Mouse (Mus musculus): ENCODE data around the gene 4931406P16Rik.
"Not testable (repeated sequence)": the region's sequence is repeated elsewhere in the genome, so short reads cannot be mapped to it uniquely, and the experiment has no call there.

Gene 4931406P16Rik

DNA sequence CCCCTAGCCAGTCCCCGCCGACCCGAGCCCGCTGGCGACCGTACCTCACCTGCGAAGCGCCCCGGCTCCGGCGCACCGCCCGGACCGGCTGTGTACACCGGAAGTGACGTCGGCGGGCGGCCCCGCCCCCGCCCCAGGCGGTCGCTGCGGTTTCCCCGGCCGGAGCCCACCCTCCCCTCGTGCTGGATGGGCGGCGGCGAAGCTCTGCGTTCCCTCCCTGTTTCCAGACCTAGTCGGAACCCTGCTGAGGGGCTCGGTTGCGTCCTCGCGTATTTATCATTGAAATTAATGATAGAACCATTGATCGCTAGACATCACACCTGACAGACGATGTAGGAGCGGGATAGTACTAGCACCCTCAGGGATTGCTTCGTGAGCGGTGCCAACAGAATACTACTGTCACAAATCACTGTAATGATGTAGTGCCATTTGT is at the start of gene 4931406P16Rik:
Gene 4931406P16Rik, minus strand, starts transcription at position 109 of the 433 bp plus-strand sequence.
- in situ Hi-C loops (cut with MboI; ENCODE audit: low pct_unique_long_range_greater_than_20kb in 1 of 2, low sequenced_read_pairs in 2 of 2, unreplicated experiment in 1 of 2) = loop anchor here in 1 of 2 experiments (10.0 kb wide), 2 partner anchors 59 to 61 kb away; partner anchors contain the start of gene Gm6096

DNA sequence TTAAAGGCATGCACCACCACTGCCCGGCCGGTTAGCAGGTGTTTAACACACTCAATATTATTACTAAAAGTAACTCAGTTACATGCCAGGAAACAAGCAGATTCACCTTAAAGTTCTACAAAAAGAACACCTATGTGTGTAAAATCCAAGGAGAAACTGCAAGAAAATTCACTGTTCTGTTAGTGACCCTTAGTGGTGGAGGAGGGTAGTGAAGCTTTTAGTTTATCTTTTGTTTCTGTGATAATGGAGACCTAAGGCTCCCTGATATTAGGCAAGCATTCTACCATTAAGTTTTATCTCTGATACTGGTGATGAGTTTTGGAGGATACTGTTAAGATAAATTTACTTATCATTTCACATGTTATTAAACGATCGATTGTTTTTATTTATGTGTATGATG is 42.3 kb upstream of the 4931406P16Rik start:
- in situ Hi-C loops (cut with MboI; ENCODE audit: low pct_unique_long_range_greater_than_20kb in 1 of 2, low sequenced_read_pairs in 2 of 2, unreplicated experiment in 1 of 2) = no loop called here

DNA sequence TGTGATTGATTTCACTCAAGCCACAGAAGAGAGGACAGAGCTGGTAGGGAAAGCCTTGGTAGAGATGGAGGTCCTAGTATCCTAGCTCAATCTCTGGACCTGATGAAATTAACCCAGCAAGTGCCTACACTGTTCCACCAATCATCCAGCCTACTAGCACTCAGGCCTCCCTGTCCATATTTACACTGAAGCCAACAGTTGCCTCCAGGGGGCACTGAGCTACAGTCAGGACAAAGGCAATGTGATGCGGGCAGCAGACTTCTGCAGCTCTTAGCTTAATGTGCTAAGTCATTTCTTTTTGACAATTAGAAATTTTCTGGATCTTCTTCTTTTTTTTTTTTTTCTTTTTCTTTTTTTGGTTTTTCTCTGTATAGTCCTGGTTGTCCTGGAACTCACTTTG is 38.6 kb upstream of the 4931406P16Rik start:
- in situ Hi-C loops (cut with MboI; ENCODE audit: low pct_unique_long_range_greater_than_20kb in 1 of 2, low sequenced_read_pairs in 2 of 2, unreplicated experiment in 1 of 2) = no loop called here

DNA sequence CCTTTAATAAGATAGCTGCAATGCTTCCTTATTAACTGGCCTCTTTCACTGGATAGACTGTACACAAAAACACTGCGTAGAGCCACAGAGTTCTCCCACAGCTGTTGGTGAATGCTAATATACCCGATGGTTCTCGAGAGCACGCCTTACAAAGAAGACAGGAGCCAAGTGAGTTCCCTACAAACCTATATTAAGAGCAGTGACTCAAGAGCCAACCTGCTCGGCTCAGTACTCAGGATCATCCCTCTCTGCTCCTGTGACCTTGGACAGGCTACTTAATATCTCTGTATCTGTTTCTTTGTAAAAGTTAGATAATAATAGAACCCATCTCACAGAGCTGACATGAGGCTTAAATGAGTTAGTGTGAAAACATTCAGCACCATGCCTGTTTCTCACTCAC is 36.8 kb upstream of the 4931406P16Rik start:
- in situ Hi-C loops (cut with MboI; ENCODE audit: low pct_unique_long_range_greater_than_20kb in 1 of 2, low sequenced_read_pairs in 2 of 2, unreplicated experiment in 1 of 2) = no loop called here

DNA sequence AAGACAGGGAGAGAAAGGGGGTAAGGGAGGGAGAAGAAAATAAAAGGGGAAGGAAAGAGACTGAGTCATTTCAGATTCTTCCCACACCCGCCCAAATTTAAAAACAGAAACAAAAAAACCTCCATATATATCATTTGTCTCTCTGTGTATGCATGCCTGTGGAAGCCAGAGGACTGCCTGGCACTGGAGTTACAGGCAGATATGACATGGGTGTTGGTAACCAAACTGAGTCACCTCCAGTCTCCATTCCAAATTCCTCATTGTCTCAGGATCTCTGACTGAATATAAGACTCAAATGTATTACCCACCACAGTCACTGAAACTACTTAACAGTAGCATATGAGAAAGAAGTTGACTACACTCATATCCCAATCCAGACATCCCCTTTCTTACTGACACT is 34.7 kb upstream of the 4931406P16Rik start:
- in situ Hi-C loops (cut with MboI; ENCODE audit: low pct_unique_long_range_greater_than_20kb in 1 of 2, low sequenced_read_pairs in 2 of 2, unreplicated experiment in 1 of 2) = no loop called here

DNA sequence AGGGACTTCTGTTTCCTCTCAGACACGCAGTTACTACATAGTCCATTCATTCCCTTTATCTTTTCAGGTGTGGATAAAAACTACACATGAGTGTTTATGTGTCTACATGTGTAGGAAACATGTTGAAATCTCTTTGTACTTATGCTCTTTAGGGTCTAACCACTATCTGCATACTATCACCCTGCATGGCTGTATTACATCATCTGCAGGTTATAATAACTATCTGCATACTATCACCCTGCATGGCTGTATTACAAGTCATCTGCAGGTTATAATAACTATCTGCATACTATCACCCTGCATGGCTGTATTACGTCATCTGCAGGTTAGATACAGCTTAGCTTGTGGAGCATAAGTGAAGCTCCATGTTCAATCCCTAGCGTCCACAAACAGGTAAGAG is 33.7 kb upstream of the 4931406P16Rik start:
- in situ Hi-C loops (cut with MboI; ENCODE audit: low pct_unique_long_range_greater_than_20kb in 1 of 2, low sequenced_read_pairs in 2 of 2, unreplicated experiment in 1 of 2) = no loop called here

DNA sequence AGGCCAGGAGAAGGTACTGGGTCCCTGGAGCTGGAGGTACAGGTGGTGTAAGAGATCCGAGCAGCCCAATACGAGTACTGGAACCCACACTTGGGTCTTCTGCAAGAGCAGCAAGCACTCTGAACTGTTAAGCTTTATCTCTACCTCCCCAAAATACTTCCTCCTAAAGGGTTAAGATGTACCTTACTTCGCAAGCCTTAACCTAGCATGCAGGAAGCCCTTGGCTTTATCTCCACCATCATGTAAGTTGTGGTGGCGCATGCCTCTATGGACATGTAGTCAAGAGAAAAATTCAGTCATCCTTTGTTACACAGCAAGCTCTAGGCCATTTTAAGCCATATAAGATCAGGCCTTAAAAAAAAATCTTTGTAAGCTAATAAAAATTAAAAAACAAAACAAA is 33.2 kb upstream of the 4931406P16Rik start:
- in situ Hi-C loops (cut with MboI; ENCODE audit: low pct_unique_long_range_greater_than_20kb in 1 of 2, low sequenced_read_pairs in 2 of 2, unreplicated experiment in 1 of 2) = no loop called here

DNA sequence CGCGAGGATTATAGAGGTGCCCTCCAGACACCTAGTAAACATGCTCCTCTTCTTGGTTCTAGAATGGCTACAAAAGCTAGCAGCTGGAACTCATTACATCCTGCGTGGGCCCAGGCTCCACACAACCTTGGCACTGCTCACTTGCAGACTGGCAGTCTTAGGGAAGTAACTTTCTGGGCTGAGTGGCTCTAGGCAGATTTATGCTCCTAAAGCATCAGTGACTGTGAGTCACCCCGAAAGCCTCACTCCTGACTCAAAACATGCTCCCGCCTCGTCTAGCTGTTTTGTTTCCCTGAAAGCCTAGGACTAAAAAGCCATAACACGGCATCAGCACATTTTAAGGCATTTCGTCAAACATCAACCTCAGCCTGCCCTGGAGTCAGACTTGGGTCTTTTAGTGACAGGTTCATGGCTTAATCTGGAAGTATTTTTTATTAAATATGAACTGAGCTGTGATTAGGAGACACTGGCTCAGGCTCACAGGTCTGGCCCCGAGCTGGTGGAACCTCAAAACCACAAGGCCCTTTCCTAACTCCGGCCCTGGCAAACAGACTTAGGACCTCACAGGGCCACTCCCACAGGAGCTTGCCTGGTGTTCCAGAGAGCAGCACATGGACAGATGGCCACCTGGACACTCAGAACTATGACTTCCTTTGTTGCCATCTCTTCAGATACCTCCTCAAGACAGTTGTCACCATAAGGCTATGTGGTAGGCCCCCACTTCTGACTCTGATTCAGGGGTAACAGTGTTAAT is 28.9 kb upstream of the 4931406P16Rik start:
- in situ Hi-C loops (cut with MboI; ENCODE audit: low pct_unique_long_range_greater_than_20kb in 1 of 2, low sequenced_read_pairs in 2 of 2, unreplicated experiment in 1 of 2) = no loop called here

DNA sequence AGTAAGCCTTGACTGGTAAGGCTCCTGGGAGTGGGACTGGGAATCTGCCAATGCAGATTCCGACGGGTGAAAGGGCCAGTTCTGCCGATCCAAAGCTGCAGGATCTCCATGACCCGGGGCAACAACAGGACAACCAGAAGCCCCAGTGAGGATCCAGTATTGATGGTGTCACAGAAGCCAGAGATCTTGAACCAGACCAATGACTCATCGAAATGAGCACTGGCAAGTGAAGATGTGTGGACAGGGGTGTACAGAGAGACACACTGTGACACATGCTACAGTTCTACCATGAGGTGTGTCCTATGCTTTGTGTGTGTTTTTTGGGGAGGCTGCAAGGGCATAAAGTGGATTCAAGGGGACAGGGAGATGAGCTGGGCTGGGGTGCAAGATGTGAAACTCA is 27.5 kb upstream of the 4931406P16Rik start:
- in situ Hi-C loops (cut with MboI; ENCODE audit: low pct_unique_long_range_greater_than_20kb in 1 of 2, low sequenced_read_pairs in 2 of 2, unreplicated experiment in 1 of 2) = no loop called here

DNA sequence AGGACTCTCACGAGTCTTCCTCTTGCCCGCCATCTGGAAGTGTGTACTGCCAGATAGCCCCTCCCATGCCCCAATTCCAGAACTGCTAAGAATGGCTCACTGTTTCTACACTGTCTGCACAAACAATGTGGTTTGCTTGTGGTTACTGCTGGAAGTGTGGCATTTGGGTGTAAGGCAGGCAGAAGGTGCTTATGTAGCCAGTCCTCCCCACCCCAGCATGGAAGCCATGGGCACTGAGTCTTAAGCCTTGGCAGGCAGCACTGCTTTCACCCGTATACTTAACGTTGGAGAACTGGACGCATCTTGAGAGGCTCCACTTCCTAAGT is 25.8 kb upstream of the 4931406P16Rik start:
- in situ Hi-C loops (cut with MboI; ENCODE audit: low pct_unique_long_range_greater_than_20kb in 1 of 2, low sequenced_read_pairs in 2 of 2, unreplicated experiment in 1 of 2) = no loop called here

DNA sequence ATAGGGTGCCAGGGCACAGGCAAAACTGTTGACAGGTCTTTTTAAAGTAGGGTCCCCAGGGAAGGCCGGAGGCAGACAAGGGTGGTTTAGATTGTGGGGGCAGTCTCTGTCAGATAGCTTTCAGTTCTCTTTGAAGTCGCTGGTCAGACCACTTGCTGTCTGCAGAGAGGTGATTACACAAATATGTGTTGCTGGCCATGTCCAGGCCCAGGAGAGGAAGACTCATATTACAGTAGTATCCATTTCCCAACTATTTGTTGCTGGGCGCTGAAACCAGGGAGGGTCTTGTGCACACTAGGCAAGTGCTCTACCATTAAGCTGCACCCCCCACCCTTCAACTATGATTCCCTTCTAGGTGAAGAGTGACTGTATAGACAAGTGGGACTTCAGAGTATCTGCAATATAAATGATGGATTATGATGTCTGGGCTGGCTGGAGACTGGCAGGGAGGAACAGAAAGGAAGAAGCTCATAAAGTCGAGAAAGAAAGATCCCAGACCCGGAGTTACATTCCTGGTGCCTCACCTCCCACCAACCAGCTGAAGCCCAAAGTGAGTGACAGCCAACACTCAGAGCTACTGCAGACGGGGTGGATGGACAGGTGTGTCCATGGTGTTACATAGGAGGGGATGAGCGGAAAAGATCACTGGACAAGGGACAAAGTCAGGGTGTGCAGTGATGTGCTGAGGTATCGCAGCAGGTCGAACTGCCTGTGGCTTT is 25.3 kb upstream of the 4931406P16Rik start:
- in situ Hi-C loops (cut with MboI; ENCODE audit: low pct_unique_long_range_greater_than_20kb in 1 of 2, low sequenced_read_pairs in 2 of 2, unreplicated experiment in 1 of 2) = no loop called here

DNA sequence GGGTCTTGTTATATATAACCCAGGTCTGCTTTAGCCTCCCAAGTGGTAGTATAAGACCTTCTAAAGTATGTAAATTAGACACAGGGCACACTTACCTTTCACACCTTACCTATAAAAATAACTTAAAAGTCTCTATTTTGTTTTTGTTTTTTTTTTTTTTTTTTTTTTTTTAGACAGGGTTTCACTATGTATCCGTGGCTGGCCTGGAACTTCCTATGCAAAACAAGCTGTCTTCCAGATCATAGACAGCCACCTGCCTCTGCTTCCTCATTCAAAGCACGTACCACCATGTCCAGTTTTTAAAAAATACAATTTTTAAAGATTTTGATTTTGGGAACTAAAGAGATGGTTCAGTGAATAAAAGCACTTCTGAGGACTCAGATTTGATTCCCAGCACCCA is 23.9 kb upstream of the 4931406P16Rik start:
- in situ Hi-C loops (cut with MboI; ENCODE audit: low pct_unique_long_range_greater_than_20kb in 1 of 2, low sequenced_read_pairs in 2 of 2, unreplicated experiment in 1 of 2) = no loop called here

DNA sequence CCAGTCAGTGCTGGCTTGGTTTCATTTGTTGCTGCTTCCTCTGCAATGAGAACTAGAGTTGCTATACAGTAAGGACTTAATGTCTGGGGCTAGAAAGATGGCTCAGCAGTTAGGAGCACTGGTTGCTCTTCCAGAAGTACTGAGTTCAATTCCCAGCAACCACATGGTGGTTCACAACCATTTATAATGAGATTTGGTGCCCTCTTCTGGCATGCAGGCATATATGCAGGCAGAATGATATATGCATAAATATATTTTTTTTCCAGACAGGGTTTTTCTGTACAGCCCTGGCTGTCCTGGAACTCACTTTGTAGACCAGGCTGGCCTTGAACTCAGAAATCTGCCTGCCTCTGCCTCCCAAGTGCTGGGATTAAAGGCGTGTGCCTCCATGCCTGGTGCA is 23.2 kb upstream of the 4931406P16Rik start:
- in situ Hi-C loops (cut with MboI; ENCODE audit: low pct_unique_long_range_greater_than_20kb in 1 of 2, low sequenced_read_pairs in 2 of 2, unreplicated experiment in 1 of 2) = not testable (repeated sequence)

DNA sequence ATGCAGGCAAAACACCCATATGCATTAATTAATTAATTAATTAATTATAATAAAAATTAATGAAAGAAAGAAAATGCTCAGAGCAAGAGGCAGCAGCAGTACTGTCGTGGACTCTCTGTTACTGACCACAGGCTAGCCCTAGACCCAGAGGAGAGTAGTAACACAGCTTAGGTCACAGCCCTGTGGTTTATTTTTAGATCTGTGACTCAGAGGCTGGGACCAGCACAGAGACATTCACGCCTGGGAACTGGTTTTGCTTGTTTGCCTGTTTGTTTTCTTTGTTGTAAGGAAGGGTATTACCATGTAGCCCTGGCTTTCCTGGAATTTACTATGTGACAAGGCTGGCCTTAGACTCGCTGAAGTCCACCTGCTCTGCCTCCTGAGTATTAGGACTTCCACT is 14.1 kb upstream of the 4931406P16Rik start:
- in situ Hi-C loops (cut with MboI; ENCODE audit: low pct_unique_long_range_greater_than_20kb in 1 of 2, low sequenced_read_pairs in 2 of 2, unreplicated experiment in 1 of 2) = no loop called here

DNA sequence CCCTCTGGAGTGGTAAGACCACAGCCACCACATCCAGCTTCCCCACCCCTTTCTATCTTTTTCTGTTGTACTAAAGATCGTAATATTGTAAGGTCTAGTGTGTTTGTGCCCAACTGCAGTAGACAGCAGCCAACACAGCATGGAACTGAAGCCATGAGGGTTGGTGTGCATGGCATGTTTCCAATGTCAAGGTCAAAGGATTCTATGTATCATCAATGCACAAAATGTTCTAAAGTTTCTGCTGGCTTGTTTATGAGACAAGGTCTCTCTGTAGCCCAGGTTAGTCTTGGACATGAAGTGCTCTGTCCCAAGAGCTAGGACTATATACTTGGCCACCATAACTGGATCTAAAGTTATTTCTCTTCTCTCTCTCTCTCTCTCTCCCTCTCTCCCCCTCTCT is 11.5 kb upstream of the 4931406P16Rik start:
- in situ Hi-C loops (cut with MboI; ENCODE audit: low pct_unique_long_range_greater_than_20kb in 1 of 2, low sequenced_read_pairs in 2 of 2, unreplicated experiment in 1 of 2) = no loop called here

DNA sequence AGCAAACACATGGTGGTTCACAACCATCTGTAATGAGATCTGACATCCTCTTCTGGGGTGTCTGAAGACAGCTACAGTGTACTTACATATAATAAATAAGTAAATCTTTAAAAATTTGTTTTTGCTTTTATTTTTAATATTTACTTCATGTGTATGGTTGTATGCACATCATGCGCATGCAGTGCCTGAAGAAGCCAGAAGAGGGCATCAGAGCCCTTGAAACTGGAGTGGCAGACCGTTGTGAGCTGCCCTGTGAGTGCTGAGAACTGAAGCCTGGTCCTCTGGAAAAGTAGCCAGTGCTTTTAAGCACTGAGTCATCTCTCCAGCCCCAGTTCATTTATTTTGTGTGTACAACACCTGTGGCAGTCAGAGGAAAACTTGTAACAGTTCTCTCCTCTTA is 10.7 kb upstream of the 4931406P16Rik start:
- in situ Hi-C loops (cut with MboI; ENCODE audit: low pct_unique_long_range_greater_than_20kb in 1 of 2, low sequenced_read_pairs in 2 of 2, unreplicated experiment in 1 of 2) = no loop called here

DNA sequence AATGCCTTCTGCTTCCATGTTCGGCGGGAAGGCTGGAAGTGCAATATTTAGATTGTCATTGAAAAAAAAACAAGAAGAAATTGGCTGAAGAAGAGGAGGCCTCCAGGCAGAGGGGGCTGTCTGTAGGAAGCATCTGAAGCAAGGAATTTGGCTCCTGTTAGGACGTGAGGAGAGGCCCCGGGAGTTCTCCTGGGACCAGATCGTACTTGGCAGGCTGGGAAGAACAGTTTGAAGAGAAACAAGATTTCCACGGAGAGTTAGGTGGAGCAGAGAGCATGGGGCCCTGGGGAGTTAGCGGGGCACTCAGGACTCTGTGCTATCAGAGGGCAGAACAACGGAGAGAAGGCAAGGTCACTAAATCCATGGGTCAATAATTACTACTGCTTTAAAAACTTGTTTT is 10.0 kb upstream of the 4931406P16Rik start:
- in situ Hi-C loops (cut with MboI; ENCODE audit: low pct_unique_long_range_greater_than_20kb in 1 of 2, low sequenced_read_pairs in 2 of 2, unreplicated experiment in 1 of 2) = no loop called here

DNA sequence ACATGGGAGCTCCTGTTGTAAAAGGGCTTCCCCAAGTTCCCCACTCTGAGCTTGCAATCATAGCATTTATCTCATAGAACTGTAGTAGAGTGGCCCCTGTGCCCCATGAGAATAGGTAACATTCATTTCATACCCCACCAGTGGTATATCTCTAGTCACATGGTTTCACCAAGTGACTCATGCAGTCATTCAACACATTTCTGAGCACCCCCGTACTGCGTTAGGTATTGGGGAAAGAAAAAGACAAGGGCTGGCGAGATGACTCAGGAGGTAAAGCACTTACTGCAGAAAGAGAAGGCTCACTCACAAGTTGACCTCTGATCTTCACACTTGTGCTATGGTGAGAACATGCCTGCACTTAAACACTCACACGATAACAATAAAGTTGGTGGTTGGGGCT is 8.6 kb upstream of the 4931406P16Rik start:
- in situ Hi-C loops (cut with MboI; ENCODE audit: low pct_unique_long_range_greater_than_20kb in 1 of 2, low sequenced_read_pairs in 2 of 2, unreplicated experiment in 1 of 2) = no loop called here

DNA sequence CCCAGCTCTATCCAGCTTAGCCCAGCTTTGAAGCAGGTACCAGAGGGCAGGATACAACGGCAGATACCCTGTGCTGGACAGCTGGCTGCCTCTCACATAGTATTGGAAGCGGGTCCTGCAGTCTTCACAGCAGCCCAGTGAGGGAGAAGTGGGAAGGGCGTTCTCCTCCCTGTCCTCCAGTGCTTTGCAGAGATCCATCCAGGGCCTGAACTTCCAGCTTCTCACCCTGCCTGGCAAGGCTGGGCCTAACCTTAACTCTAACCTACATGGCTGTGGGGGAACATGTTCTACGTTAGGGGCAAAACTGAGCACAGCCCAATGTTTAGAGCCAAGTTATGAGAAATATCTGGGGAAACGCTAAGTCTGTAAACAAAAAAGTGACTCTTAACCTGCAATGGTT is 7.8 kb upstream of the 4931406P16Rik start:
- in situ Hi-C loops (cut with MboI; ENCODE audit: low pct_unique_long_range_greater_than_20kb in 1 of 2, low sequenced_read_pairs in 2 of 2, unreplicated experiment in 1 of 2) = no loop called here

DNA sequence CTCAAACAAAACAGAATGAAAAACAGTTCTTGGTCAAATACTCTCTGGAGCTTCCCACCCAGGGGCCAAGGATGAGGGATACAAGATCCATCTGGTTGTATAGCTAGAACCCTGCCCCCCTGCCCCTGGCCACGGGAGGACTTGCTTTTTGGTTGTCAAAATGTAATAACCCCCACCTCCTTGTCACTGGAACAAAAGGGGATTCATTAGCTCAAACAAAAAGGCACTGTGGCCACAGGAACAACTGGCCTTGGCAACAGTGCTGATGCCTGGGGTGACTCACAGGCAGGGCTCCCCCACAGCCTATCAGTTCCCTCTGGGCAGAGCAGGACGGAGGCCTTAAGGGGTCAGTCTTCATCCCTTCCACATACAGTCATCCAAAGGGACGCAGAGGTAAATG is 6.6 kb upstream of the 4931406P16Rik start:
- in situ Hi-C loops (cut with MboI; ENCODE audit: low pct_unique_long_range_greater_than_20kb in 1 of 2, low sequenced_read_pairs in 2 of 2, unreplicated experiment in 1 of 2) = loop anchor here in 1 of 2 experiments (10.0 kb wide), 2 partner anchors 55 to 65 kb away; partner anchors contain the start of gene Gm6096
